ENCODE assay signal across 1 mouse cellular context in genomic region chr2:127444055-127444789, GRCm38 (mm10).
TF ChIP-seq lines count a peak whose summit lies in the region.

TSS of gene Fahd2a (minus strand) at chr2:127444565.

TF ChIP-seq in CH12.LX, 34 proteins besides CTCF, POLR2A, EP300 and RAD21 (continued from another document):
- TF ChIP-seq MEF2A (IDR thresholded peaks at IDR 0.05; ENCODE audit: borderline replicate concordance, low read depth, low read length) (0 out of 2 replicates have a peak, but pooled peaks have one; percentile 35), NELFE (IDR thresholded peaks at IDR 0.05; ENCODE audit: low read depth, low read length) (peak; percentile 78), GABPA (IDR thresholded peaks at IDR 0.05; ENCODE audit: insufficient replicate concordance, low read depth, low read length) (peak; percentile 30; the same call in 1 of the 2 replicates), JUN (IDR thresholded peaks at IDR 0.05; ENCODE audit: insufficient read depth, low read depth, low read length) (no peak), NRF1 (IDR thresholded peaks at IDR 0.05; ENCODE audit: low read depth, low read length) (no peak), SIN3A (IDR thresholded peaks at IDR 0.05; ENCODE audit: low read length) (peak; percentile 95), PAX5 (IDR thresholded peaks at IDR 0.05; ENCODE audit: low read length) (no peak), HCFC1 (IDR thresholded peaks at IDR 0.05; ENCODE audit: low read depth, low read length) (peak; percentile 90), ETS1 (conservative IDR thresholded peaks at IDR 0.05; ENCODE audit: low read depth, low read length) (0 out of 2 replicates have a peak, but pooled peaks have one; percentile 13), TBP (conservative IDR thresholded peaks at IDR 0.05; ENCODE audit: low read depth, low read length) (peak; percentile 82; the same call in 1 of the 2 replicates), MXI1 (IDR thresholded peaks at IDR 0.05; ENCODE audit: low read depth, low read length) (peak; percentile 74)
